Mouse (Mus musculus) frontal cortex, postnatal 36 days (tissue): Measurements from ENCODE around the gene Lad1.

Experiments
- DNase-seq, 2 experiments: peaks; one replicate each; pipeline ENCODE4 v3.0.0; 2022; ENCODE audit warnings: low spot score in 2 of 2

Gene Lad1

GRCm38 (mm10) chr1:135807546-135807945, 10.9 kb upstream of the Lad1 start:
- DNase-seq, result no peak

GRCm38 (mm10) chr1:135810180-135810579, 8.2 kb upstream of the Lad1 start:
- no peak for DNase-seq

DNA sequence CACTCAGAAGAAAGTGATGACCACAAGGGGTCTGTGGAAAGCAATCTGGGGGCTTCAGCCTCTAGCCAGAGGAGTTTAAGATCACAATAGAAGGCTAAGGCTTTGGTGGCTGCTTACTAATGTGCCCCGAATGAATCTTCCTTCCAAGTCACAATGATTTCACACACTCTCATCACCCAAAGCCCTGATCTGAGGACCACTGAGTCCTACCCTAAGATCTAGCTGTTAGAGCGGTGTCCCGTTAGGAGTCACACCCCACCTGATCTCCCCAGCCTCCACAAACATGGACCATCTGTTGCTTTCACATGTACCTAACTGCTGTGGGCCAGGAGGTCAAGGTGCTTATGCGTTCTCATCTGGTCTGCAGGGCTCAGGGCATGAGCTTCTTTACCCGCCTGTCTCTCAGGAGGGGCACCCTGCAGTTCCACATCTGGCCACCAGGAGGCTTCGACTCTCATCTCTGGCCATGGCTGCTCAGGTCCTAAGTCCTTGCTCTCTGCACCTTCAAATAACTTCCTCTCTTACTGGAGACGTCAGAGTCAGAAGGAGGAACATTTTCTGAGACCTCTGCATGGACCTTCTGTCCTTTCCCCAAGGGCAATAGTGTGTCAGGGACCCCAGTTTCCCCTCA, 7.3 kb upstream of the Lad1 start:
- peak; percentile 80 for DNase-seq

- DNase-seq, result no peak
These were observed 6.2 kb upstream of the Lad1 start for GRCm38 (mm10) chr1:135812205-135812604.

DNA sequence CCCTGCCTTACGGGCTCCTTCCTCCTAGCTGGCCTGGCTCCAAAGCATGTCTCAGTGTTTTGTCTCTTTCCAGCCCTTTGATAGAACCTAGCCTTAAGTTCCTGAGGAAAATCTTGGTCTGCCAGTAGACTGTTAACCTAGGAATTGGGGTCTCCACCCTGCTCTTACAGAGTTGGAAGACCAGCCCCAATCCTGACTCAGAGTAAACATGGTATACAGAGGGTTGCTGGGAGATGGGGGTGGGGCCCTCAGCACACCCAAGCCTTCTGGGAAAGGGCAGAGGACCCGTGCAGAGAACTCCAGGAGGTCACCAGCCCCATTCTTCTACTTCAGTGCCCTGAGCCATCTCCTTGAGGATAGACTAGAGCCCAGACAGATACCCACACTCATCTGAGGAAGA, 5.8 kb upstream of the Lad1 start:
- no peak for DNase-seq

DNA sequence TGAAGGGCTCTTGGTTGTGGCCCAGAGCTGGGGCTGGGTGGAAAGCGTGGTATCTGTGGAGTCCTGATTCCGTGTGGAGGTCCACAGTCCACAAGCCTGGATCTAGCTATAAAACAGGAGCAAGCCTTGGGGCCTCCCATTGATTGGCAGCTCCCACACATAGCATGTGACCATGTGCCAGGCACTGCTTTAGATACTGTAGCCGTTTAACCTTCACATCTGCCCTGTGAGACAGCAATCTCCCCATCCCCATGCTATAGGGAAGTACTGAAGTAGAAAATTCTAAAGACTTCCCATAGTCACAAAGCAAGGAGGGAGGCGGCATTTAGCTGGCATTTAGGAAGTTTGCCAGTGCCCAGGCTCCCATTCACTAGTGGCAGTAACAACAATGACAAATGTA, 5.3 kb upstream of the Lad1 start:
- DNase-seq, result no peak

GRCm38 (mm10) chr1:135813687-135814395, 4.6 kb upstream of the Lad1 start:
- no peak for DNase-seq

- no peak for DNase-seq
These were observed 3.9 kb upstream of the Lad1 start for GRCm38 (mm10) chr1:135814531-135814930.

DNA sequence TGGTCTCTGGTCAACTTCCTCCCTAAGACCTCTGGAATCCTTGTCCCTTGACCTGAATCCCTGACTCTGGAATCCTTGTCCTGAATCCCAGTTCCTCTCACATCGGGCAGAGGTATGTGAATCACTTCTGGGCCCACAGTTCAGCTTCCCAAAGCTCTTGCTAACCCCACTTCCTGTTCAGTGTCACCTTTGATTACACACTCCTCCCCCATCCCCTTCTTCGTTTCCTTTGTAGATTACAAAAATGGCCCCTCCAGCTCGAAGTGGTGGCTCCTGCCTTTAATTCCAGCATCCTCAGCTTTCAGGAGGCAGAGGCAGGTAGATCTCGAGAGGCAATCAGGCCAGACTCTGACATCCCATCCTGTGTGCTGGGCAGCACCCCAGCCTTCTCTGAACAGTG, 803 bp upstream of the Lad1 start:
- DNase-seq, result no peak

- DNase-seq, result no peak
These were observed 1.7 kb downstream of the Lad1 start for GRCm38 (mm10) chr1:135820071-135820470.

DNA sequence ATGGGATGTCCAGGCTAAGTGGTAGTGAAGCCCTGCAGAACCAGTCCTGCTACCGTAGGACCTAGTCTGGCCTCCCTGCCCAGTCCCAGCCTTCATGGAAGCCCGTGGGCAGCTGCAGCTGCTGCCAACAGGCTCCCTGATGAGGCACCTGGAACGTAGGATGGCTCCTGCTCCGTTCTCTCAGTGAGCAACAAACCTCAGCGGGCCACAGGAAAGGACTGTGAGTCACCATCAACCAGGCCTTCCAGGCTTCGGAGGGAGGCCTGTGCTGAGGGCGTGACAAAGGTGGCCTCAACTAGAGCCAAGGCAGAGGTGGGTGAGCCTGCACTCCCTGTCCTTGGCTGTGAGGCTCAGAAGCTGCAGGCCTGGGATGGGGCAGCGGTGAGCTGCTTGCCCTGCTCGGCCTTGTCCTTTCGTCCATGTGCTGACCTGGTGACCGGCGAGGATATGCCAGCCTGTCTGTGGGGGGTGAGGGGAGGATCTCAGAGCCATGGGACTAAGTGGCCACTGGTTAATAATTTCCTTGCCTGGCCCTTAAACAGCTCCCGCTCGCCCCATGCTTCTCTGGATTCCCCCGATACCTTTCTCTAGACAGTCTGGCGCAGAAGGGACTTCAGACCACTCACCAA, 2.5 kb downstream of the Lad1 start:
- DNase-seq, result no peak

- no peak for DNase-seq
These were observed 3.4 kb downstream of the Lad1 start for GRCm38 (mm10) chr1:135821780-135822179.

GRCm38 (mm10) chr1:135828918-135829317, 10.5 kb downstream of the Lad1 start:
- peak in 1 of 2 experiments; percentile 57 for DNase-seq

DNA sequence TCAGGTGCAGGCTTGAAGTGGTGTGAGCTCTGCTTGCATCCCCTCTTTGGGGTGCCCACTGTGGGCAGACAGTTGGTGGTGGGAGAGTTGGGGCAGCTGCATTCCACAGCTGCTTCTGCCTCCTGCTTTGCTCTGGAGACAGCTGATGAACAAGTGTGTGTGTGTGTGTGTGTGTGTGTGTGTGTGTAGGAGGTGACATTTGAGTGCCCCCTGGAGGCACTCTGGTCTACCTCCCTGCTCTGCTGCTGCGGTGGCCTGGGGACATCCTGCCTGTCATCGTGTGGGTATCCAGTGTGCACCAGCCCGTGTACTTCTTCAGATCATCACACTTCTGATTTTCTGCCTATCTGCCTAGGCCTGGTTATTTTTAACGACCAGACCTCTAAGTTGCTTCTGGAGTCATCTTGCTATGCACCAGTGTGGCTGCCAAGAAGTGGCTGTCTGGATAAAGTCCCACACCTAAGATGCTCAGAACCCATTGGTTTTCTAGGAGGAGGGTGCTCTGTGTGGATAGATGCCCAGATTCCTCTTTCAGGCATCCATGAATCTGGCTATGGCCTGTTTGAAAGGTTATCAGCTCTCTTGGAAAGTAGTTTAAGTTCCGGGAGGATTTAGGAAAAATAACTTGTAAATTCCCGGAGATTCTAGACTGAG, 15.9 kb downstream of the Lad1 start:
- no peak for DNase-seq

- no peak for DNase-seq
These were observed 16.6 kb downstream of the Lad1 start for GRCm38 (mm10) chr1:135834983-135835382.

GRCm38 (mm10) chr1:135835716-135836483, 17.5 kb downstream of the Lad1 start, which contains the start of gene Tnnt2:
TSS of gene Tnnt2 (plus strand) at chr1:135836354.
- no peak for DNase-seq

DNA sequence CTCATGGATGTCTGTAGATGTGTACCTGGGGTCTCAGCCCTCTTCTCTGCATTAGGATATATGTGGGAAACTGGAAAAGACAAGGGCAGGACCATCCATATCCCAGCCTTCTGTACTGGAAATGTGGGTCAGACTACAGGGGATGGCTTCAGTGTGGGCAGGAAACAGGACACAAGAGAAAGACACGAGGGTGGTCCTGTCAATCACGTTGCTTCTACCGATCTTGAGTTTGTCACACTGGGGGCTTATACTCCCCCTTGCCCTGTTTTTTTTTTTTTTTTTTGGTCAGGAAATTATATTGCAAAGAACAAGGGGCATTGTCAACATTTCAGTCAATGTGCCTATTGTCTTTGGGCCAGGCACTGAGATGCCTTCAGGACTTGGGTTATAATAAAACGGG, 20.2 kb downstream of the Lad1 start:
- no peak for DNase-seq

DNA sequence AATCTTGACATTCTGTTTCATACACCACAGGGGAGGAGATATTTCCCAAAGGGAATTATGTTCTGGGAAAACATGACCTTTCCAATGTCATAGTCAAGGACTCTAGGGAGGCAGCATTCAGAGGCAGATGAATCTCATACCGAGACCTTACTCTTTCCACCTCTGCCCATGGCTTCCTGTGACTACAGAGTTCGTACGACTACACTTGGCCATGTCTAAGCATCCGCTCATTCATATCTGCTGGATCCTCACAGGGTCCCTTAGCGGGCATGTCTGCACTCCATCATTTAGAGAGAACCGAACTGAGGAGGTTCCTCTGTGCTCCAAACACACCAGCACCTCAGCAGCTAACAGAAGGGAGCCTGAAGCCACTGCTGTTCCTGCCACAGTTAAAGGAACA, 20.7 kb downstream of the Lad1 start:
- DNase-seq, result no peak

DNA sequence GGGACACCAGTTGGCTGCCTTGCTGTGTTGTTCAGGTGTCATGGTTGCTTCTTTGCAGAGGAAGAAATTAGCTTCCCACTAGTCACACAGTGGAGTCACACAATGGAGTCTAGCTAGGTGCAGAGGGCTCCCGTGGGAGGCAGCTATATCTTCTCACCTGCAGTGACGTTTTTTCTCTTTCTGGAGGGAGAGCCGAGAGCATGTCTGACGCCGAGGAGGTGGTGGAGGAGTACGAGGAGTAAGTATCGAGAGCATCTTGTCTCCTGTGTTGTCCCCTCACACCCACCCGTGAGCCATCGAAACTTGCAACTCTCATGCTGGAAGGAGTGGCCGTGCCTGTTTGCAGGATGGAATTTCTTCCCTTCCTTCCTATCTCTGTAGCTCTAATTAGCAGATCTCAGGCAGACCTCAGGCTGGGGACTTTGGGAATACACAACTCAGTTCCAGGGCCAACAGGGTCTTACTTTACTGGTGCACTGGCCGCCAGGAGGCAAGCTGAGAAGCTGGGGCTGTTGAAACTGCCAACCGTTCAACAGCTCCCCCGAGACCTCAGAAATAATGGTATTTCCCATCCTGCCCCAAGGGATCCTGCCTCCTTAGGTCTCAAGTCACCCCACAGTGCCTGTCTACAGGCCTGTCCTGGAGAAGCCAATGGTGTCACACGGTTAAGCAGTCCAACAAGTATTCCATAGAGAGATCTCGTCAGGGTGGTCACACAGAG, 22.4 kb downstream of the Lad1 start:
- DNase-seq, result no peak

- DNase-seq, result no peak
These were observed 25.3 kb downstream of the Lad1 start for GRCm38 (mm10) chr1:135843519-135844262.
